Mouse (Mus musculus) limb, embryonic 12.5 days (tissue): Measurements from ENCODE around the gene Olfr1197. TPM values are rescaled to one million over a fixed set of nuclear protein-coding genes. Genes with fewer than 3 reads are reported as not detected.

ENCODE experiments used
- ATAC-seq: fragments of 200-750 bp; cut with Nextera tagmentation; 2 replicates; pipeline ENCODE4 v1.8.0; 2017; ENCODE audit warnings: low read depth, moderate TSS enrichment; ENCODE audit not compliant: insufficient number of reproducible peaks, insufficient read depth, low FRiP score, low TSS enrichment
- H3K27ac ChIP-seq: fragments of 300-500 bp; sonication (generic); 2 replicates; pipeline ENCODE4 v1.5.1; 2016; ENCODE audit warnings: mild to moderate bottlenecking, moderate library complexity
- H3K27me3 ChIP-seq: fragments of 300-500 bp; sonication (generic); 2 replicates; pipeline ENCODE4 v1.6.1; 2016; ENCODE audit warnings: mild to moderate bottlenecking, moderate library complexity
- H3K36me3 ChIP-seq: fragments of 300-500 bp; sonication (generic); 2 replicates; pipeline ENCODE4 v1.6.1; 2016; ENCODE audit warnings: mild to moderate bottlenecking, moderate library complexity
- H3K4me1 ChIP-seq: fragments of 300-500 bp; sonication (generic); replicated peaks from 2 replicates; pipeline ENCODE4 v1.6.1; 2016
- H3K4me2 ChIP-seq: fragments of 300-500 bp; sonication (generic); 2 replicates; pipeline ENCODE4 v1.6.1; 2016; ENCODE audit warnings: mild to moderate bottlenecking, moderate library complexity
- H3K4me3 ChIP-seq: fragments of 300-500 bp; sonication (generic); replicated peaks from 2 replicates; pipeline ENCODE4 v1.5.1; 2016; ENCODE audit warnings: mild to moderate bottlenecking
- H3K9ac ChIP-seq: fragments of 300-500 bp; sonication (generic); replicated peaks from 2 replicates; pipeline ENCODE4 v1.6.1; 2016; ENCODE audit warnings: mild to moderate bottlenecking, moderate library complexity
- H3K9me3 ChIP-seq: fragments of 300-500 bp; sonication (generic); 2 replicates; pipeline ENCODE4 v1.6.1; 2016; ENCODE audit warnings: mild to moderate bottlenecking, moderate library complexity
- WGBS: fragments of 180-500 bp; shearing (Covaris S2); methylation state at CpG from one replicate; pipeline ENCODE4 v1.1.7; 2016; 5-methylcytosine and 5-hydroxymethylcytosine counted together
- polyA plus RNA-seq: library from polyadenylated mRNA; unstranded; fragments of >200 nt; fragmentation: Nextera tagmentation; extraction: Ambion mirVana; gene quantifications from 2 replicates; pipeline ENCODE4 v1.2.1, GENCODE M21; 2016

Gene Olfr1197
- polyA plus RNA-seq = not detected in 2 replicates

DNA sequence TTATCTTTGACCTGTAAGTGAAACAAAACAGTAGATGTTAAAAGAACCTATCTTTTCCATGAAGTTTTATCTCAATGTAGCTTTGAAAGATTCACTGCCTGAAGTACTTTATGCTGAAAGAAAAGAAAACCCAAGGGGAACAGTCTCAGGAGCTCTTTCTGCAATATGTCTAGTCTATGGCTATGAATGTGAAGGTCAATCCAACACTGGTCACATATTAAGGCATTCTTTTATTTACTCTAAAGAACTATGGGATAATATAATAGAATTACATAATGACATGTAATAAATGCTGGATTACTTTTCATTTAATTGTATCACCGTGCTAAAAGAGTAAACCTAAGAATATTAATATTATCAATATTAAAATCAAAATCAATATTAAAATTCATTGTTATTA, at the start of gene Olfr1197:
Gene Olfr1197 (minus strand): TSS at position 101 of the 400 bp plus-strand sequence.
- H3K9me3 ChIP-seq = no peaks in the 10 kb centered on the region
- H3K27me3 ChIP-seq = no peaks in the 10 kb centered on the region
- no peak for ATAC-seq
- no peaks in the 10 kb centered on the region for H3K36me3 ChIP-seq
- H3K9ac ChIP-seq = no peak within 1 kb of the TSS
- no peak within 1 kb of the TSS for H3K27ac ChIP-seq
- no peak within 1 kb of the TSS for H3K4me2 ChIP-seq
- no peak within 1 kb of the TSS for H3K4me3 ChIP-seq
- no peaks in the 10 kb centered on the region for H3K4me1 ChIP-seq
- 91% methylated on average over 1 of the region's 1 CpGs for WGBS

DNA sequence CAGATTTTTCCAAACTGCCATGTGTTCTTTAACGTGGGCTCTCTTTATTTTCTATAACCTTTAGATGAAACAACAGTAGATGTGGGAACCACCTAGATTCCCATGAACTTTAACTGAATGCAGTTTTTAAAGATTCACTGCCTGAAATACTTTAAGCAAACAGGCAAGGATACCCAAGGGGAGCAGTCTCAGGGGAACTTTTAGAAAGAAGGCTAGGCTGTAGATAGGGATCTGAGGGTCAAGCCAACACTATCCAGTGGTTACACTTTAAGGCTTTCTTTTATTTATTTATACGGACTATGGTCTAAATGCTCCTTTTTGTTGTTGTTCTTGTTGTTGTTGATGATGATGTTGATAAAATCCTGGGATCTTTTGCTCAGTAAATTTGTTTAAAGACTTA, 38.2 kb upstream of the Olfr1197 start, which contains the start of gene Olfr1200:
Gene Olfr1200 (minus strand): TSS at position 101 of the 400 bp plus-strand sequence.
- WGBS = 83% methylated on average over 2 of the region's 2 CpGs
- Histone ChIP-seq H3K27ac (no peak within 1 kb of the TSS), H3K4me2 (no peak within 1 kb of the TSS), H3K9ac (no peak within 1 kb of the TSS), H3K27me3 (no peaks in the 10 kb centered on the region), H3K9me3 (no peaks in the 10 kb centered on the region), H3K4me3 (no peak within 1 kb of the TSS), H3K36me3 (no peaks in the 10 kb centered on the region), H3K4me1 (no peaks in the 10 kb centered on the region)
- no peak for ATAC-seq

DNA sequence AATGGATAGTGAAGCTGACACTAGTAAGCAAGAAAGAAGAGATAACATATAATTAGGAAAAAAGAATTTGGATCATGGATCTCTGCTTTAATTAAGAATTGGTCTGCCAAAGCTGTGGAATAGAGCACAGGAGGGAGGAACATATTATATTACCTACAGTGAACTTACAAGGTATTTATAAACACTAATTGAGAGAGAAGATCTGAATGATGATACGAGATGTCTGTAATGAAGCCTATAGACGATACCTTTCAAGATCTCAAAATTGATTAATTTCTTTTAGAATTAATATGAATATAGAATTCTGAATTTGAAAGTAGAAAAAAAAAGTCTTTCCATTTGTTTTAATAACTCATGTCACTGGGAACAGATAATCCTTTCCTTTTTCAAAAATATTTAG, 28.2 kb upstream of the Olfr1197 start, which contains the start of gene Olfr1199:
Gene Olfr1199 (minus strand): TSS at position 101 of the 400 bp plus-strand sequence.
- WGBS = 90% methylated on average over 2 of the region's 2 CpGs
- Histone ChIP-seq H3K36me3 (no peaks in the 10 kb centered on the region), H3K9ac (no peak within 1 kb of the TSS), H3K27ac (no peak within 1 kb of the TSS), H3K27me3 (no peaks in the 10 kb centered on the region), H3K4me1 (no peaks in the 10 kb centered on the region), H3K4me2 (no peak within 1 kb of the TSS), H3K4me3 (no peak within 1 kb of the TSS), H3K9me3 (0 out of 2 replicates have a peak, but pooled peaks cover 3% of the 10 kb centered on the region)
- ATAC-seq = no peak

DNA sequence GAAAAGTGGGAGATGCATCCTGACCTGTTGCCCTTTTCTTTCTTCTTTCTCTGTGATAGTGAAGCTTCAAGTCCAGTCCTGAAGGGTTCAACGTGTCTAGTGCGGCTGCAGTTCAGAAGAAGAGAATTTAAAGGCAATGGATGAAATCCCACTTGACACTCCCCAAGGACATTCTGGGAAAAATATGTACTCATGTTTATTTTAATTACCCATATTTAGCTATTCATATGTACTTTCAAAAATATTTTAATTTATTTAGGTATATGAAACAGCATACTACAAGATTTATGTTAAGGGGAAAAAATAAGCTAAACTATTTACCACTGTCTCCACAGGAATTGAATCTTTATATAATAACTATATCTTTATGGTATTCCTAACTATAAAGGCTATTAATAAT, 19.1 kb upstream of the Olfr1197 start, which contains the start of gene Olfr1198:
Gene Olfr1198 (minus strand): TSS at position 101 of the 400 bp plus-strand sequence.
- H3K4me3 ChIP-seq = no peak within 1 kb of the TSS
- H3K27me3 ChIP-seq = no peaks in the 10 kb centered on the region
- H3K36me3 ChIP-seq = no peaks in the 10 kb centered on the region
- H3K9me3 ChIP-seq = no peaks in the 10 kb centered on the region
- no peak within 1 kb of the TSS for H3K9ac ChIP-seq
- no peak for ATAC-seq
- H3K4me2 ChIP-seq = no peak within 1 kb of the TSS
- no peak within 1 kb of the TSS for H3K27ac ChIP-seq
- H3K4me1 ChIP-seq = no peaks in the 10 kb centered on the region
- WGBS = 84% methylated on average over 2 of the region's 2 CpGs

DNA sequence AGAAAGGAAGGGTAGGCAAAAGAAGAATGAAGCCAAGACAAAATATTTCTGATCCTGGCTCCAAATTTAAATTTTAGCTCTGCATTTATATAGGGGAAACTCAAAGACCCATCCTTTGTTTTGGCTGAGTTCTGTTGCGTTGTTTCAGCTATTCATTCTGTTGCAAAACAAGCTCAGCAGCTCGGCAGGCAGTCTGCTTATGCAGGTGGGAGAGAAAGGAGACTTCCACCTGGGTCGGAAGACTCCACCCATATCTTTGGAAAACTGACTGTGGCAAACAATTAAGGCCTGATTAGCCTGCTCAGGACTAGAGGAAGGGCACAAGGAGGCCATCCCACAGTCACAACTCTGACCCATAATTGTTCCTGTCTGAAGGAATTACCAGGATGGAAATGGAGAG, 11.2 kb upstream of the Olfr1197 start:
- no peaks in the 10 kb centered on the region for H3K9me3 ChIP-seq
- H3K4me3 ChIP-seq = no peak overlapping the region
- no peak overlapping the region for H3K27ac ChIP-seq
- no peaks in the 10 kb centered on the region for H3K36me3 ChIP-seq
- no peak overlapping the region for H3K9ac ChIP-seq
- H3K4me2 ChIP-seq = no peak overlapping the region
- 88% methylated on average over 3 of the region's 3 CpGs for WGBS
- ATAC-seq = no peak
- no peaks in the 10 kb centered on the region for H3K27me3 ChIP-seq
- H3K4me1 ChIP-seq = no peaks in the 10 kb centered on the region

DNA sequence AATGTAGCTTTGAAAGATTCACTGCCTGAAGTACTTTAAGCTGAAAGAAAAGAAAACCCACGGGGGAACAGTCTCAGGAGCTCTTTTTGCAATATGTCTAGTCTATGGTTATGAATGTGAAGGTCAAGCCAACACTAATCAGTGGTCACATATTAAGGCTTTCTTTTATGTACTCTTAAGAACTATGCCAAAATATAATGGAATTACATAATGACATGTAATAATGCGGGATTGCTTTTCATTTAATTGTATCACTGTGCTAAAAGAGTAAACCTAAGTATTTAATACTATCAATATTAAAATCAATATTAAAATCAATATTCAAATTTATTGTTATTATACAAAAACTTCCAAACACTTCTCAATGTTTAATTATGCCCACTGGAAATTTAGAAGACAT, 27.7 kb downstream of the Olfr1197 start, which contains the start of gene Olfr1196:
Gene Olfr1196 (minus strand): TSS at position 101 of the 400 bp plus-strand sequence.
- Histone ChIP-seq H3K4me3 (no peak within 1 kb of the TSS), H3K27me3 (no peaks in the 10 kb centered on the region), H3K4me1 (no peaks in the 10 kb centered on the region), H3K27ac (no peak within 1 kb of the TSS), H3K9ac (no peak within 1 kb of the TSS), H3K36me3 (no peaks in the 10 kb centered on the region), H3K9me3 (no peaks in the 10 kb centered on the region), H3K4me2 (no peak within 1 kb of the TSS)
- no peak for ATAC-seq
- WGBS = 80% methylated on average over 2 of the region's 2 CpGs

DNA sequence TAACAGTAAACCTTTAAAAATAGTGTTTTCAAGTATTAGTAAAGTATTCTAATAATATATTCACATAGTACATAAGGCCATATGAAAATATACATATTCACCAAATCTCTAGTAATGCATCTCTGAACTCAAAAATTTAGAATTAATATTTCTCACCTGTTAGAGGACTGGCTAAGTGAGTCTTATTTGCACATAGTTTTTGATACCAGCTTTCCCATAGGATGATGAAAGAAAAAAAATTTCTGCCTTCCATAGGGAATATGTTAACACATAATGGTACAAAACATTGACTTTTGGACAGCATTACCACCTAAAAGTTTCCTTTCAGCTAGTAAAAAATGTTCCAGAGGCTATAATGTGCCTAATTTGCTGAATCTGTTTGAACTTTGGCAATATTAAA, 43.1 kb downstream of the Olfr1197 start, which contains the start of gene Olfr1195:
Gene Olfr1195 (minus strand): TSS at position 101 of the 400 bp plus-strand sequence.
- ATAC-seq = no peak
- H3K4me2 ChIP-seq = no peak within 1 kb of the TSS

More for the DNA sequence above, 43.1 kb downstream of the Olfr1197 start, which contains the start of gene Olfr1195:
- Histone ChIP-seq H3K36me3 (no peaks in the 10 kb centered on the region), H3K27ac (no peak within 1 kb of the TSS), H3K27me3 (no peaks in the 10 kb centered on the region), H3K9me3 (no peaks in the 10 kb centered on the region), H3K4me3 (no peak within 1 kb of the TSS), H3K9ac (no peak within 1 kb of the TSS), H3K4me1 (no peaks in the 10 kb centered on the region)

Other genes with a start within 250 kb of the Olfr1197 start
- gene Olfr1184, start 248.8 kb downstream of the Olfr1197 start, polyA plus RNA-seq = not detected in 2 replicates
- gene Olfr1185-ps1, start 239.0 kb downstream of the Olfr1197 start, polyA plus RNA-seq = not detected in 2 replicates
- gene Olfr1186, start 213.8 kb downstream of the Olfr1197 start, polyA plus RNA-seq = not detected in 2 replicates
- gene Olfr1188, start 175.4 kb downstream of the Olfr1197 start, polyA plus RNA-seq = not detected in 2 replicates
- not detected in 2 replicates for gene Olfr1189, start 145.9 kb downstream of the Olfr1197 start, polyA plus RNA-seq
- not detected in 2 replicates for gene Olfr1191-ps1, start 91.8 kb downstream of the Olfr1197 start, polyA plus RNA-seq
- gene Olfr1192-ps1, start 83.9 kb downstream of the Olfr1197 start, polyA plus RNA-seq = not detected in 2 replicates
- not detected in 2 replicates for gene Olfr1193, start 56.7 kb downstream of the Olfr1197 start, polyA plus RNA-seq
- gene Olfr1195, start 43.2 kb downstream of the Olfr1197 start, polyA plus RNA-seq = not detected in 2 replicates
- not detected in 2 replicates for gene Olfr1196, start 27.8 kb downstream of the Olfr1197 start, polyA plus RNA-seq
- not detected in 2 replicates for gene Olfr1198, start 19.0 kb upstream of the Olfr1197 start, polyA plus RNA-seq
- gene Olfr1199, start 28.1 kb upstream of the Olfr1197 start, polyA plus RNA-seq = not detected in 2 replicates
- not detected in 2 replicates for gene Olfr1200, start 38.1 kb upstream of the Olfr1197 start, polyA plus RNA-seq
- not detected in 2 replicates for gene Olfr1201, start 60.7 kb upstream of the Olfr1197 start, polyA plus RNA-seq
- 0.05 TPM in 1 of 2 replicates, not detected in the other for gene Olfr1202, start 82.1 kb upstream of the Olfr1197 start, polyA plus RNA-seq
- not detected in 2 replicates for gene Olfr1205, start 97.4 kb upstream of the Olfr1197 start, polyA plus RNA-seq
- gene Olfr1204, start 116.9 kb upstream of the Olfr1197 start, polyA plus RNA-seq = not detected in 2 replicates
- not detected in 2 replicates for gene Olfr1206, start 130.9 kb upstream of the Olfr1197 start, polyA plus RNA-seq
- gene Olfr1208, start 169.9 kb upstream of the Olfr1197 start, polyA plus RNA-seq = not detected in 2 replicates
- not detected in 2 replicates for gene Olfr1209, start 182.8 kb upstream of the Olfr1197 start, polyA plus RNA-seq
- not detected in 2 replicates for gene Olfr1211, start 205.7 kb upstream of the Olfr1197 start, polyA plus RNA-seq
- not detected in 2 replicates for gene Olfr1212, start 221.6 kb upstream of the Olfr1197 start, polyA plus RNA-seq
- gene Gm13762, start 247.9 kb upstream of the Olfr1197 start, polyA plus RNA-seq = not detected in 2 replicates